Mouse (Mus musculus) hindbrain, embryonic 15.5 days (tissue): ENCODE results near the gene Mroh2a. TPM values are rescaled to one million over a fixed set of nuclear protein-coding genes. Genes with fewer than 3 reads are reported as not detected.

Experiments used
- ATAC-seq: fragments of 200-750 bp; cut with Nextera tagmentation; 2 replicates; pipeline ENCODE4 v1.8.0; 2017; ENCODE audit warnings: low read depth, moderate number of reproducible peaks, moderate TSS enrichment; ENCODE audit not compliant: low FRiP score
- H3K27ac ChIP-seq: fragments of 300-500 bp; sonication (generic); replicated peaks from 2 replicates; pipeline ENCODE4 v1.5.1; 2015; ENCODE audit warnings: mild to moderate bottlenecking, inconsistent platforms
- H3K27me3 ChIP-seq: fragments of 300-500 bp; sonication (generic); 2 replicates; pipeline ENCODE4 v1.6.1; 2015; ENCODE audit warnings: control low read depth, inconsistent platforms
- H3K36me3 ChIP-seq: fragments of 300-500 bp; sonication (generic); 2 replicates; pipeline ENCODE4 v1.6.1; 2015; ENCODE audit warnings: control low read depth, inconsistent platforms
- H3K4me1 ChIP-seq: fragments of 300-500 bp; sonication (generic); replicated peaks from 2 replicates; pipeline ENCODE4 v1.6.1; 2015; ENCODE audit warnings: control low read depth, inconsistent platforms
- H3K4me2 ChIP-seq: fragments of 300-500 bp; sonication (generic); 2 replicates; pipeline ENCODE4 v1.6.1; 2015; ENCODE audit warnings: moderate library complexity, mild to moderate bottlenecking, inconsistent platforms
- H3K4me3 ChIP-seq: fragments of 300-500 bp; sonication (generic); 2 replicates; pipeline ENCODE4 v1.5.1; 2015; ENCODE audit warnings: mild to moderate bottlenecking, inconsistent platforms
- H3K9ac ChIP-seq: fragments of 300-500 bp; sonication (generic); 2 replicates; pipeline ENCODE4 v1.6.1; 2015; ENCODE audit warnings: inconsistent platforms
- H3K9me3 ChIP-seq: fragments of 300-500 bp; sonication (generic); 2 replicates; pipeline ENCODE4 v1.6.1; 2016; ENCODE audit warnings: control low read depth, inconsistent platforms
- WGBS: fragments of 180-500 bp; shearing (Covaris S2); methylation state at CpG from one replicate; pipeline ENCODE4 v1.1.7; 2015; 5-methylcytosine and 5-hydroxymethylcytosine counted together
- polyA plus RNA-seq: library from polyadenylated mRNA; unstranded; fragments of >200 nt; fragmentation: Nextera tagmentation; extraction: Ambion mirVana; gene quantifications from 2 replicates; pipeline ENCODE4 v1.2.1, GENCODE M21; 2015

The Mroh2a gene
- polyA plus RNA-seq, 1 experiment from 2014 or later = 0.57 TPM

DNA sequence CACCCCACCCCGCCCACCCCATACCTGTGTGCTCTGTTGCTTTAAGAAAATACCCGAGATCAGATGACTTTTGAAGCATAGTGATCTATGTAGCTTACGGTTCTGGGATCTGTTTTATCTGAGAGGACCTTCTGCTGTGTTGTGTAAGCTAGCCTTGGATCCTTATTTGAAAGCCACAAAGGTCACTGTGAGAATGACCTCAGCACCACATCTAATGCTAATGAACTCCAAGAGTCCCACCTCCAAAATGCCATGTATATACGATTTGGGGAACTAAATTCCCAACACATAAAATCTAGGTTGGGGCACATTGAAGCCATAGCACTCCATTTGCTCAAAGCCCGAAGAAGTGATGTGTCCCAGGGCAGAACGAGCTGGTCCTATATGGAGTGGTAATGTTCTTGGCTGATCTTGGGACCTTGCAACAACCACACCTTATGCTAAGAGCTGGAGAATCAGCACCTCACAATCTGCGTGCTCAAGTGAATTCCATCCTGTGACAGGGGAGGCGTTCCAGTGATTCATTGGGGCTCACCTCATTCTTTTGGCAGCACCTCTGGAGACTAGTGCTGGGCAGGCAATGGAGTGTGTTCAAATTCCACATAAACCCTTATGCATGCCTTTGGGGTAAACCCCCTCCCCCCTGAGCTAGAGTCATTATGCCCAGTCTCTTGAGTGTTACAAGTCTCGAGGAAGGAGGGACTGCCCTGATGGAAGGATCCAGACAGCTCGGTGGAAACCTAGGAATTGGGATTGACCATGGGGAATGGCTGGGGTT, 30.3 kb downstream of the Mroh2a start:
- H3K4me2 ChIP-seq = no peak overlapping the region
- H3K27ac ChIP-seq = no peak overlapping the region
- H3K4me1 ChIP-seq = no peaks in the 10 kb centered on the region
- no peak overlapping the region for H3K4me3 ChIP-seq
- no peak overlapping the region for H3K9ac ChIP-seq
- WGBS = 83% methylated on average over 10 of the region's 10 CpGs
- H3K36me3 ChIP-seq = peaks cover 9% of the 10 kb centered on the region; the same call in 1 of the 2 replicates
- no peaks in the 10 kb centered on the region for H3K27me3 ChIP-seq
- ATAC-seq = no peak
- H3K9me3 ChIP-seq = peaks cover 38% of the 10 kb centered on the region

DNA sequence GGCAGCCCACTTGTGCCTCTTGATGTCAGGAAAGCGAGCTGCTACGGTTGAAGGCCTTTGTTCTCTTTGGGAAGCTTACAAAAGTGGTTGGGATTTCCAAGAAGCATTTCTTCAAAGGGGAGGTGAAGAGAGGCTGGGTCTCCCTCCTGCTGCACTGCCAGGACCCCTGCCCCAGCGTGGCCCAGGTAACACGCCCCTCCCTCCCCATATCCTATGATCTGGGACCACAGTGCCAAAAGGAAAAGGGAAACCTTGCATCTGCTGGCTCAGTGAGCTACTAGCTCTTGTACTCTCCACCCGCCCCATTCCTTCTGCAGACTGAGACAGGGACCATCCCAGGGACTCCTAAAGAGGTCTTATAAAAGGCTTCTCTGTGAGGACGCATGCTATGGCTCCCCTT, 30.9 kb downstream of the Mroh2a start:
- peaks cover 33% of the 10 kb centered on the region for H3K9me3 ChIP-seq
- WGBS = 82% methylated on average over 6 of the region's 6 CpGs
- no peaks in the 10 kb centered on the region for H3K27me3 ChIP-seq

DNA sequence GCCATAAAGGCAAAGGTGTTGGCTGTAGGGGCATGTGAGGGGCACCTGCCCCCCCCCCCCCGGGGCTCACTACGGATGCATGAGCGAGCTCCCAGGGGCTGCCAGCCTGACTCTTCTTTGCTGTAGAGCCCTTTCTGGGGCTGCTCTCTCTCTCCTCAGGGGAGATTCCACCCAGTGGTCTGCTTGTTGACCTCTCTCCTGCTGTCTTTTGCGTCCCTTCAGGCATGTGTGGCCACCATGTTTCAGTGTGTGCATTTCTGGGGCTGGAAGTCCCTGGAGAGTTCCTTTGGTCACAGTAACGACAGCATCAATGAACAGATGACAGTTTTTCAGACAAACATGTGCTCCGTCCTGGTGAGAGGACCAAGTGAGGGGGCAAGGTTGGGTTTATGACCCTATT, 31.6 kb downstream of the Mroh2a start:
- Histone ChIP-seq H3K4me2 (no peak overlapping the region), H3K9ac (no peak overlapping the region), H3K4me3 (no peak overlapping the region), H3K9me3 (peaks cover 29% of the 10 kb centered on the region), H3K4me1 (no peaks in the 10 kb centered on the region), H3K27me3 (no peaks in the 10 kb centered on the region), H3K36me3 (peaks cover 20% of the 10 kb centered on the region), H3K27ac (no peak overlapping the region)
- 64% methylated on average over 6 of the region's 6 CpGs for WGBS
- no peak for ATAC-seq

More for the DNA sequence above, 30.9 kb downstream of the Mroh2a start:
- Histone ChIP-seq H3K4me1 (no peaks in the 10 kb centered on the region), H3K4me2 (no peak overlapping the region), H3K36me3 (peaks cover 13% of the 10 kb centered on the region), H3K4me3 (no peak overlapping the region), H3K9ac (no peak overlapping the region), H3K27ac (no peak overlapping the region)
- ATAC-seq = no peak

DNA sequence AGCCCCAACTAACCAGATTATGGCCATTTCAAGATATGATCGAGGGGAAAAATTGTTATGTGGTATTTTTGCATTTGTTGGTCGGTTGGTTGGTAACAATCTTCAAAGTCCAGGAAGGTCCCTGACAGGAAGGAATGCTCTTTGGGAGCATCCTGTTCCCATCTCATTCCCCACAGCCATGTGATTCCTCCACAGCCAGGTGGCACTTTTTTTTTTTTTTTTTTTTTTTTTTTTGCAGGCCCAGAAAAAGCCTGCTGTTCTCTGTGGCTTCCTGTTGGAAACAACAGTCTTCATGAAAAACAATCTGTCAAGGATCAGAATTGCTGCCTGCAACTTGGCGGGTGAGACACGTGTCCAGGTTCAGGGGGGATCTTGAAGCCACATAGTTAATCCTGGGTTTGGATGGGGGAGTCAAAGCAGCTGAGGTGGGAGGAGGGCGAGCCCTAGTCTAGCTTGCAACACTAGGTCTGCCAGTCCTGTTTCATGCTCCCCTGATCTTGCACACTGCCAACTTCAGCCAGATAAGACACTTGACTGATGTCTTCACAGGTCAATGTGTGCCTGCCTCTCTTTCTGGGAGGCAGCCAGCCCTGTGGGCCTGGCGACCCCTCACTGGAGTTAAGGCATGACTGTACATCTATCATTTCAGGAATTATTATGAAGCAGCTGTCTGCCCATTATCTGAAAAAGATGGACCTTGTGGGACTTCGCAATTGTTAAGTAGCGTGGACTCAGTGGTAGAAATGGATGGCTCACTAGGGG, 32.3 kb downstream of the Mroh2a start:
- H3K9me3 ChIP-seq = peaks cover 25% of the 10 kb centered on the region
- no peak overlapping the region for H3K4me2 ChIP-seq
- H3K4me1 ChIP-seq = no peaks in the 10 kb centered on the region
- ATAC-seq = peak; percentile 6; the same call in 1 of the 2 replicates
- no peak overlapping the region for H3K4me3 ChIP-seq
- no peak overlapping the region for H3K9ac ChIP-seq
- WGBS = 77% methylated on average over 8 of the region's 8 CpGs
- H3K27ac ChIP-seq = no peak overlapping the region
- no peaks in the 10 kb centered on the region for H3K27me3 ChIP-seq
- H3K36me3 ChIP-seq = peaks cover 27% of the 10 kb centered on the region

DNA sequence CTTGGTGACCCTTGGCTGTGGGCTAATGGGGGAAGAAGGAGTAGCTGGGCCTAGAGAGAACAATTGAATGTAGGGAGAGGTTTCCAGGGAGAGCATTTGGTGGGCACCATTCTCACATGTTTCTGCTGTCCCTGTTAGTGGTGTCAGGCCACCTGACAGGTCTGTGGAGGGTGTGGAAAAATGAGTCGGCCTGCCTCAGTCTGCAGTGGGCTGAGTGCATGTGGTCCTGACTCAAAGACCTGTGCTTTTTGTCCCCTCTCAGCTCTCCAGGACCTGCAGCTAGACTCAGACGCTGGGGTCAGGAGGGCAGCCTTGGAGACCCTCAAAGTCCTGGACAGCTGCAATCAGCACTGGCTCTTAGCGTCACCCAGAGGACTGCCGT, 32.8 kb downstream of the Mroh2a start:
- WGBS = 73% methylated on average over 4 of the region's 4 CpGs
- peak; percentile 5; the same call in 1 of the 2 replicates for ATAC-seq
- Histone ChIP-seq H3K27ac (no peak overlapping the region), H3K4me3 (no peak overlapping the region), H3K9ac (no peak overlapping the region), H3K4me2 (no peak overlapping the region), H3K36me3 (peaks cover 32% of the 10 kb centered on the region), H3K27me3 (no peaks in the 10 kb centered on the region), H3K9me3 (peaks cover 21% of the 10 kb centered on the region), H3K4me1 (no peaks in the 10 kb centered on the region)

DNA sequence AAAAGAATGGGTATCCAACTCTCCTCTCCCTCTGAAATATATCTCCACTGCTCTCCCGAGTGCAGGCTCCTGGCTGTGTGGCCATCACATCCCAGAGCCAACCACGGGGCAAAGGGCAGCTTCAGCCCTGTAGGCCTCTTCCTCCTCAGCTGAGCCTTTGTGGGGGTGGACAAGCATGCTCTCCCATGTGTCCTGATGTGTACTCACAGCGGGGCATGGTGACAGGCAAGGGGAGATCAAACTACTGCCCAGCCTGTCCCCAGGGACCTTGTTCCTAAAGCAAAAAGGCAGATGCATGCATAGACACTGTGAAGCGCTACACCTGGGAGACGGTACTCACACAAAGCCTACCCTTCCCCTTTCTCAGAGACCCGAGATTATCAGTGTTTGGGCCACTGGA, 33.3 kb downstream of the Mroh2a start:
- no peaks in the 10 kb centered on the region for H3K27me3 ChIP-seq
- ATAC-seq = 0 out of 2 replicates have a peak, but pooled peaks have one; percentile 9
- H3K9me3 ChIP-seq = peaks cover 16% of the 10 kb centered on the region
- no peaks in the 10 kb centered on the region for H3K4me1 ChIP-seq
- 81% methylated on average over 6 of the region's 6 CpGs for WGBS
- no peak overlapping the region for H3K27ac ChIP-seq
- H3K36me3 ChIP-seq = peaks cover 37% of the 10 kb centered on the region
- H3K9ac ChIP-seq = no peak overlapping the region
- no peak overlapping the region for H3K4me2 ChIP-seq
- no peak overlapping the region for H3K4me3 ChIP-seq

DNA sequence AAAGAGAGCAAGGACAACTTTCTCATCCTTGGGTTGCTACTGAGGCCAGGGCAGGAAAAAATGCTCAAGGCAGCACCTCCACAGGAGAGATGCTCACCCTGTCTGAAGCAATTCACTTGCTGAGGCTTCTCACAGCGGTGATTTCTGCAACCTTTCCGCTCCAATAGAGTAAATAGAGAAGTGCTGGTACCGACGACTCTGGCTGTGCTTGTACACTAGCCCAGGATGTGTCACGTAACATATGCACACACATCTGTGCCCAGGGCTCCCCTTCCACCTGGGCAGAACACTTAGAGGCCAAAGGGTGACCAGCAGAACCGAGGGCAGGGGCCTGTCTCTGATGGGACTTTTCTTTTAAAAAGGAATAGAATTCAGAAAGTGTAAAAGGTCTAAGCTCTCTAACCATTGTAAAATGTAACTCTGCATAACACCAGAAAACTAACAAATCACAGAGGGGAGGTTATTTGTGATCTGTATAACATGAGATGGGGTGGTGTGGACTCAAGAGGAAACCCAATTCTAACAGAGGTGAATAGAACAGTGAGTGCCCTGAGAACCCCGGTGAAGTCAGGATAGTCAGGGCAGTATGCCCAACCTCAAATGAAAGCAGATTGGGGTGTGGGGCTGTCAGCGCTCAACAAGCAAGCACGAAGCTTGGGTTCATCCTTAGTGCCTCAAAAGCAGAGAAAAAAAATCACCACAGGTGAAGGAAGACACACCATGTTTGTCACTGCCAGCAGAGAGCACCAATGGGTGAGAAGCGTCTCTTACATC, 34.0 kb downstream of the Mroh2a start:
- H3K4me2 ChIP-seq = no peak overlapping the region
- WGBS = 82% methylated on average over 10 of the region's 10 CpGs
- H3K9me3 ChIP-seq = peaks cover 11% of the 10 kb centered on the region; the same call in 1 of the 2 replicates
- H3K27ac ChIP-seq = no peak overlapping the region
- peaks cover 44% of the 10 kb centered on the region for H3K36me3 ChIP-seq
- no peak for ATAC-seq
- H3K4me3 ChIP-seq = no peak overlapping the region
- no peaks in the 10 kb centered on the region for H3K4me1 ChIP-seq
- H3K9ac ChIP-seq = no peak overlapping the region
- no peaks in the 10 kb centered on the region for H3K27me3 ChIP-seq

DNA sequence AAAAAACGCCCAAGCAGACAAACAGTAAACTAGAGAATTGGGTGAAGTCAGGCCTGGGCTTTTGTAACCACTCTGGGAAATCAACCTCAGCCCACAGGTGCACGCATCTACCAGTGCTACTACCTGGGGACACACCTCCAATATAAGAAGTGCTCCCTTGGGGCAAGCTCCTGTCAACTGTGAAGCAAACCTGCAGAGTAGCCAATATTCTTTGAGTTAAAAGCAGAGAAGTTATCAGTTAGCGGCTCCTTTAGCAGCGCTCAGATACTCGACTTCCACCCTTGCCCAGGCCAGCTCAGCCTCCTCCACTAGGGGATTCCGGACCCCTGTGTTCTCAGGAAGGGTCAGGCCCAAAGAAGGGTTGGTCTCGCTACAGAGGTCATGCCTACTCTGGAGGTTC, 34.9 kb downstream of the Mroh2a start:
- no peak overlapping the region for H3K4me2 ChIP-seq
- no peak overlapping the region for H3K27ac ChIP-seq
- no peaks in the 10 kb centered on the region for H3K4me1 ChIP-seq
- H3K9me3 ChIP-seq = 0 out of 2 replicates have a peak, but pooled peaks cover 4% of the 10 kb centered on the region
- peaks cover 53% of the 10 kb centered on the region for H3K36me3 ChIP-seq
- no peaks in the 10 kb centered on the region for H3K27me3 ChIP-seq
- H3K4me3 ChIP-seq = no peak overlapping the region
- 89% methylated on average over 7 of the region's 7 CpGs for whole genome bisulfite sequencing
- no peak for ATAC-seq
- no peak overlapping the region for H3K9ac ChIP-seq

DNA sequence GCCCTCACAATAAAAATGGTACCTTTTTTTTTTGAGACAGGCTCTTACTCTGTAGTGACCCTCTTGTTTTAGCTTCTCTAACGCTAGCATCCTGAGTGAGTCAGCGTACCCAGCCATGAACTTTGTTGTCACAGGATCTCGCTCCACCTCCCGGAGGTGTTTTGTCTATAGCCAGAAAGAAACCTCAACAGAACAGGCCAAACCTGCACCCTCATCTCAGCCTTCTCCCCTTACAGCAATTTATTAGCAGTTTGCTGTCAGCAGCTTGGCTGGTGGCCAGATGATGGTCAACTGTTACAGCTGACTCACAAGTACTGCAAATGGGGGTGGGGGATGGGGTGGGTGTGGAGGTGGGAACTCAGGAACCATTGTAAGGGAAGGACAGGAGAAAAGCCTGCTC, 35.5 kb downstream of the Mroh2a start:
- Histone ChIP-seq H3K27ac (no peak overlapping the region), H3K27me3 (no peaks in the 10 kb centered on the region), H3K36me3 (peaks cover 59% of the 10 kb centered on the region), H3K4me2 (no peak overlapping the region), H3K9me3 (no peaks in the 10 kb centered on the region), H3K9ac (no peak overlapping the region), H3K4me3 (no peak overlapping the region), H3K4me1 (no peaks in the 10 kb centered on the region)
- ATAC-seq = no peak
- WGBS = 78% methylated on average over 4 of the region's 4 CpGs

DNA sequence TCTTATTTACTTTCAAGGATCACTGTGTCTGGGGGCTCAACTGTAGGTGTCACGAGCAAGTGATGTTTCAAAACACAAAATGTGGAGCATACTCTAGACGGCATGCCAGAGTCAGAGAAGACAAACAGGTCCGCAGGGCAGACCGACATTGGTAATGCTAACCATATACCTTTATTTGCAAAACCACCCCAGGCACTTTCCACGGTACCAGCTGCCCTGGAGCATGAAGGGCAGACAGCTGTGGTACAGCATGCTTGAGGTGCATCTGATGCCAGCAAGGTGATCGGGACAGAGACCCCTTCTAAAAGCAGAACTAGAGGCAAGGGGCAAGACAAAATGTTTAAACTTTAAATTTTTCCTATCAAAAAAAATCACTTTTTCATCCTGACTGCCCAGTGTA, 36.2 kb downstream of the Mroh2a start:
- Histone ChIP-seq H3K4me2 (no peak overlapping the region), H3K9ac (no peak overlapping the region), H3K27me3 (no peaks in the 10 kb centered on the region), H3K27ac (no peak overlapping the region), H3K4me3 (no peak overlapping the region), H3K9me3 (no peaks in the 10 kb centered on the region), H3K36me3 (peaks cover 66% of the 10 kb centered on the region), H3K4me1 (no peaks in the 10 kb centered on the region)
- 75% methylated on average over 6 of the region's 6 CpGs for WGBS
- no peak for ATAC-seq

DNA sequence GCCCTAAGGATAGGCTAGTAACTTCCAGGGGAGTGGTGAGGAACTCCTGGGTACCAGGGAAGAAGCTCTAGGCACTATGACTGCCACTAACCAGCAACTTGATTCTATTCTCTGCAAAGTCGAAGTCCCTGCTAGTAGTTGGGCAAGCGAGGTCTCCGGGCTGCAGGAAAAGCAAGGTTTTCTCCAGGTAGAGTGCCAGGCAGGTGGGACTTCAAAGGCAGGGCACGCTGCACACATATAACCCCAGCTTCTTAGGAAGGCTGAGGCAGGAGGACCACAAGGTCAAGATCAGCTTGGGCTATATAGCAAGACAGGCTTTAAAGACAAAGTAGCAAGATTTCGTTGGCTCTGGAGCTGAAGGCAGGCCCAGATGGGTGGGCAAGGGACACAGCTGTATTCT, 37.0 kb downstream of the Mroh2a start:
- no peak overlapping the region for H3K9ac ChIP-seq
- H3K27me3 ChIP-seq = no peaks in the 10 kb centered on the region
- peaks cover 74% of the 10 kb centered on the region for H3K36me3 ChIP-seq
- no peak overlapping the region for H3K4me3 ChIP-seq
- no peaks in the 10 kb centered on the region for H3K9me3 ChIP-seq
- 92% methylated on average over 5 of the region's 5 CpGs for WGBS
- no peaks in the 10 kb centered on the region for H3K4me1 ChIP-seq
- no peak overlapping the region for H3K4me2 ChIP-seq
- no peak overlapping the region for H3K27ac ChIP-seq
- no peak for ATAC-seq
